Mouse (Mus musculus): Measurements from ENCODE around the gene Kcnh7. TPM values are rescaled to one million over a fixed set of nuclear protein-coding genes. Genes with fewer than 3 reads are reported as not detected.

The Kcnh7 gene
- polyA plus RNA-seq, 1 experiment from 2014 or later = 4.4 TPM

DNA sequence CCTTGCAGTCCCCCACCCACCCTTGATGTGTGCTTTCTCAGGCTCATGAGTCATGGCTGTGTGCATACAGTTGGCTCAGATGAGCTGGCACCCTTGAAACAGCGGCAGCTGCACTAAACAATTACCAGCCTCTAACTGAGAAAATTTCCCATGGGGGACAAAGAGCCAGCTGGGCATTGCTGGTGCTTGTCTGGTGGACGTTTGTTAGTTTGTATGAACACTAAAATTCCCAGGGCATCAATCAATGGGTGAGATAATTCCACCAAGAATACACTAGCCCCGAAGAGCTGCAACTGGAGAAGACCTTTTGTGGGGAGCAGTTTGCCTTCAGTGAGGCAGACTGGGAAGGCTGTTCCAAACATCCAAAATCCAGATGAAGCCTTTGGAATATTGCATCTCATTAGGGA, 376.6 kb downstream of the Kcnh7 start:
- no peak overlapping the region for H3K27ac ChIP-seq (ENCODE audit: low read depth, low read length)
- no peak overlapping the region for H3K4me2 ChIP-seq (replicated peaks; ENCODE audit: low read depth, low read length)
- H3K27me3 ChIP-seq (ENCODE audit: control insufficient read depth, insufficient read depth, low read length) = no peaks in the 10 kb centered on the region
- H3K4me1 ChIP-seq (replicated peaks; ENCODE audit: control insufficient read depth, insufficient read depth, low read length) = no peaks in the 10 kb centered on the region
- no peak overlapping the region for H3K9ac ChIP-seq (ENCODE audit: low read depth, low read length)
- DNase-seq (ENCODE audit: low spot score) = peak; percentile 57
- 28% methylated on average over 3 of the region's 3 CpGs for WGBS
- ATAC-seq (ENCODE audit: low FRiP score) = peak; percentile 93
- H3K9me3 ChIP-seq (ENCODE audit: control insufficient read depth, low read length) = no peaks in the 10 kb centered on the region
- no peak overlapping the region for H3K4me3 ChIP-seq (ENCODE audit: low read depth, low read length)
- H3K36me3 ChIP-seq (ENCODE audit: control insufficient read depth, insufficient read depth, low read length) = no peaks in the 10 kb centered on the region

DNA sequence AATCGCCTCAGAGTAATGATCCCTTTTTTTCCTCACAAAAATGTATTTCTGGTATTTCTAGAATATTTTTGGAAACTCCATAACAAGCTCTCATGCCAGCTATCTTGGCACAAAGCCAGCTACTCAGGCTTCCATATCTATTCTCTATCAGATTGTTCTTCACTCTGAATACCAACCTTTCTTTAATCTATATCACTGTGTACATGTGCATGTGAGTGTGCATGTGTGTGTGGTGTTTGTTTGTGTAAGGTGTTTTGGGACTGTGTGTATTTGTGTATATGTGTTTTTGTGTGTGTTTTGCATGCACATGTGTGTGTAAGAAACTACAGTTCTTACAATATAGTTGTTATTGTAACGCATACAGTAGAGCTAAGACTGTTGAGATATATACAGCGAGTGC, 377.2 kb downstream of the Kcnh7 start:
- no peak overlapping the region for H3K9ac ChIP-seq (ENCODE audit: low read depth, low read length)
- no peaks in the 10 kb centered on the region for H3K9me3 ChIP-seq (ENCODE audit: control insufficient read depth, low read length)
- no peaks in the 10 kb centered on the region for H3K27me3 ChIP-seq (ENCODE audit: control insufficient read depth, insufficient read depth, low read length)
- ATAC-seq (ENCODE audit: low FRiP score) = peak; percentile 36
- no peak overlapping the region for H3K4me3 ChIP-seq (ENCODE audit: low read depth, low read length)
- H3K36me3 ChIP-seq (ENCODE audit: control insufficient read depth, insufficient read depth, low read length) = no peaks in the 10 kb centered on the region
- H3K4me1 ChIP-seq (replicated peaks; ENCODE audit: control insufficient read depth, insufficient read depth, low read length) = no peaks in the 10 kb centered on the region
- WGBS = 89% methylated on average over 3 of the region's 3 CpGs
- H3K27ac ChIP-seq (ENCODE audit: low read depth, low read length) = no peak overlapping the region
- H3K4me2 ChIP-seq (replicated peaks; ENCODE audit: low read depth, low read length) = no peak overlapping the region
- DNase-seq (ENCODE audit: low spot score) = no peak

DNA sequence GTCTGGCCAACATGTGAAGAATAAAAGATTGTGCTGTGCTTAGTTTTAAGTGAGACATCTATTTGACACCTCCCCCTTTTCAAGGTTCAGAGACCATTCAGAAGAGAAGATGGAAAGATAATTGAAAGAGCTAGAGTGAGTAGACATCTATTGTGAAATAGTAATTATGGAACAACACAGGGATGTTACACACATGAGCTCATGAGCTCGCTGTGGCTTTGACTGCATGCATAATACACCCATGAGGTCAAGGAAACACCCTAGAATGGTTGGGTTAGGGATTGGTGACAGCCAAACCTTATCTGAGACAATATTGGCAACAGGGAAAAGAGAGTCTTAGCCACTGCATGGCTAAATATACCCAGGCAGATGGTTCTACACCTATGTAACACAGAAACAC, 380.1 kb downstream of the Kcnh7 start:
- no peaks in the 10 kb centered on the region for H3K36me3 ChIP-seq (ENCODE audit: control insufficient read depth, insufficient read depth, low read length)
- no peak overlapping the region for H3K4me2 ChIP-seq (replicated peaks; ENCODE audit: low read depth, low read length)
- ATAC-seq (ENCODE audit: low FRiP score) = no peak
- H3K4me1 ChIP-seq (replicated peaks; ENCODE audit: control insufficient read depth, insufficient read depth, low read length) = no peaks in the 10 kb centered on the region
- WGBS = 69% methylated on average over 1 of the region's 1 CpGs
- no peak overlapping the region for H3K27ac ChIP-seq (ENCODE audit: low read depth, low read length)
- DNase-seq (ENCODE audit: low spot score) = no peak
- H3K9ac ChIP-seq (ENCODE audit: low read depth, low read length) = no peak overlapping the region
- no peak overlapping the region for H3K4me3 ChIP-seq (ENCODE audit: low read depth, low read length)
- H3K27me3 ChIP-seq (ENCODE audit: control insufficient read depth, insufficient read depth, low read length) = no peaks in the 10 kb centered on the region
- H3K9me3 ChIP-seq (ENCODE audit: control insufficient read depth, low read length) = no peaks in the 10 kb centered on the region

DNA sequence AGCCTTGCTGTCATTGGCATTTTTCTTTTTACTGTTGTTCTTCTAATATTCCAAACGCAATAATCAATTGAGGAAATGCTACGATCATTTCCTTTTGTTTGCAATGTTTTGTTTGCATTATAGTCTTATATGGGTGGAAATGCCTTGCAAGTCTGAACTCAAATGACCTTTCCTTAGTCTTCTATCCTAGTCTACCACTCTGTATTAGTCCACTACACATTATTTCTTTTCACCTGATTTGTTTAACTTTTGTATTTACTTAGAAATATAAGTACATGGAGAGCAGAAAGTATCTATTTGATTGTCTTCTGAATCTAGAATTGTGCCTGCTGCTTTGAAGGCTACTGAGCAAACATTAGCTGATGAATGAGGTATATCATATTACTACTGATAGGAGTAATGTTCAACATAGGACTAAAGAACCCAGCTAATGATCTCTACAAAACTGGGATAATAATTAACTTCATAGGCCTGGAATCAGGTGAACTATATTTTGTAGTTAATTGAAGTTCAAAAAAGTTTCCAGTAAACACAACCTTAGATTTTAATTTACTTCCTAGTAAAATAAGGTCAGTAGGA, 399.5 kb downstream of the Kcnh7 start:
- ATAC-seq (ENCODE audit: low FRiP score) (no peak), DNase-seq (ENCODE audit: low spot score) (no peak)
- no peaks in the 10 kb centered on the region for H3K36me3 ChIP-seq (ENCODE audit: control insufficient read depth, insufficient read depth, low read length)
- H3K4me2 ChIP-seq (replicated peaks; ENCODE audit: low read depth, low read length) = no peak overlapping the region
- H3K27ac ChIP-seq (ENCODE audit: low read depth, low read length) = no peak overlapping the region
- H3K4me1 ChIP-seq (replicated peaks; ENCODE audit: control insufficient read depth, insufficient read depth, low read length) = no peaks in the 10 kb centered on the region
- H3K9ac ChIP-seq (ENCODE audit: low read depth, low read length) = no peak overlapping the region
- no peak overlapping the region for H3K4me3 ChIP-seq (ENCODE audit: low read depth, low read length)
- H3K9me3 ChIP-seq (ENCODE audit: control insufficient read depth, low read length) = no peaks in the 10 kb centered on the region
- H3K27me3 ChIP-seq (ENCODE audit: control insufficient read depth, insufficient read depth, low read length) = no peaks in the 10 kb centered on the region
- WGBS = 76% methylated on average over 2 of the region's 2 CpGs

DNA sequence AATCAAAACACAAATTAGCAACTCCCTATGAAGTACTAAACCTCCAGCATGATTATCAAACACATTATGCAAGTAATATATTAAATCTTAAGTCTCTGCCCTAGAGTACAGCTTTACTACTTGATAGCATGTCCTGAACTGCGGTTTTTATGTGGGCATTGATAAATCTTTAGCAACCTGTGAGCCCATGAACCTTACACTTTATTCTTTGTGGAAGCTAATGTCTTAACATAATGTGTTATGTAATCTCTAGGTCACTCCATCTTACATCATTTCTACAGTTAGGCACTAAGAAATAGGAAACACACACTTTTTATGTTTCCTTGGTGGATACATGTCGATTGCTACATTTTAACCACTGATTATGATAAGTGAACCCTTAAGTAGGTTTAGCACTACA, 437.8 kb downstream of the Kcnh7 start:
- Histone ChIP-seq H3K4me1 (replicated peaks; ENCODE audit: control insufficient read depth, insufficient read depth, low read length) (no peaks in the 10 kb centered on the region), H3K36me3 (ENCODE audit: control insufficient read depth, insufficient read depth, low read length) (no peaks in the 10 kb centered on the region), H3K9me3 (ENCODE audit: control insufficient read depth, low read length) (no peaks in the 10 kb centered on the region), H3K4me2 (replicated peaks; ENCODE audit: low read depth, low read length) (no peak overlapping the region), H3K4me3 (ENCODE audit: low read depth, low read length) (no peak overlapping the region), H3K9ac (ENCODE audit: low read depth, low read length) (no peak overlapping the region), H3K27me3 (ENCODE audit: control insufficient read depth, insufficient read depth, low read length) (no peaks in the 10 kb centered on the region), H3K27ac (ENCODE audit: low read depth, low read length) (no peak overlapping the region)
- WGBS = 87% methylated on average over 2 of the region's 2 CpGs
- DNase-seq (ENCODE audit: low spot score) = no peak
- no peak for ATAC-seq (ENCODE audit: low FRiP score)

DNA sequence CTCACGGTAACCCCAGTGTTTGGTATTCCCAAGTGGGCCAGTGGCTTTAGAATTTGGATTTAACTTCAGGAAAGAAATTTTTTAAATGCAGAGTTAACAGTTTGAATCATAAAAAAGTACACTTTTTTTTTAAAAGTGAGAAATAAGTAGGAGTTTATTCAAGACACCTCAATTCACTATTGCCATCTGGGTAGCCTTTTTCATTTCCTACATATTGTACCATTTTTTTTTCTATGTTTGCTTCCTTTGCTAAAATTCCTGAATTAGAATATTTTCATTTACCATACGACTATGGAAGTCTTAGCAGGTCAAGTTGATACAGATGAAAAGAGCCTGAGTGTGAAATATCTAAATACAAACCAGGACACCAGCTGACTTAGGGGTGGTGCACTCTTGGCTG, 441.0 kb downstream of the Kcnh7 start:
- Histone ChIP-seq H3K27ac (ENCODE audit: low read depth, low read length) (no peak overlapping the region), H3K9ac (ENCODE audit: low read depth, low read length) (no peak overlapping the region), H3K4me1 (replicated peaks; ENCODE audit: control insufficient read depth, insufficient read depth, low read length) (no peaks in the 10 kb centered on the region), H3K4me2 (replicated peaks; ENCODE audit: low read depth, low read length) (no peak overlapping the region), H3K4me3 (ENCODE audit: low read depth, low read length) (no peak overlapping the region), H3K27me3 (ENCODE audit: control insufficient read depth, insufficient read depth, low read length) (no peaks in the 10 kb centered on the region), H3K9me3 (ENCODE audit: control insufficient read depth, low read length) (no peaks in the 10 kb centered on the region), H3K36me3 (ENCODE audit: control insufficient read depth, insufficient read depth, low read length) (no peaks in the 10 kb centered on the region)
- 72% methylated on average over 2 of the region's 2 CpGs for WGBS
- DNase-seq (ENCODE audit: low spot score) (no peak), ATAC-seq (ENCODE audit: low FRiP score) (no peak)

DNA sequence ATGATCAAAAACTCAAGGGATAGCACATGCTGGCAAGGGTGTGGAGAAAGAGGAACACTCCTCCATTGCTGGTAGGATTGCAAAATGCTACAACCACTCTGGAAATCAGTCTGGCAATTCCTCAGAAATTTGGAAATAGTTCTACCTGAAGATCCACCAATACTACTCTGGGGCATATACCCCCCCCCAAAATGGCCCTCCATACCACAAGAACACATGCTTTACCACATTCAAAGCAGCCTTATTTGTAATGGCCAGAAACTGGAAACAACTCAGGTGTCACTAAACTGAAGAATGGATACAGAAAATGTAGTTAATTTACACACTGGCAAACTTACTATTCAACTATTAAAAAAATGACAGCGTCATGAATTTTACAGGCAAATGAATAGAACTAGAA, 453.4 kb downstream of the Kcnh7 start:
- Histone ChIP-seq H3K27ac (ENCODE audit: low read depth, low read length) (no peak overlapping the region), H3K4me2 (replicated peaks; ENCODE audit: low read depth, low read length) (no peak overlapping the region), H3K4me1 (replicated peaks; ENCODE audit: control insufficient read depth, insufficient read depth, low read length) (no peaks in the 10 kb centered on the region), H3K4me3 (ENCODE audit: low read depth, low read length) (no peak overlapping the region), H3K9me3 (ENCODE audit: control insufficient read depth, low read length) (no peaks in the 10 kb centered on the region), H3K9ac (ENCODE audit: low read depth, low read length) (no peak overlapping the region), H3K36me3 (ENCODE audit: control insufficient read depth, insufficient read depth, low read length) (no peaks in the 10 kb centered on the region), H3K27me3 (ENCODE audit: control insufficient read depth, insufficient read depth, low read length) (no peaks in the 10 kb centered on the region)
- ATAC-seq (ENCODE audit: low FRiP score) = no peak
- no peak for DNase-seq (ENCODE audit: low spot score)
- WGBS = 78% methylated on average over 1 of the region's 1 CpGs

DNA sequence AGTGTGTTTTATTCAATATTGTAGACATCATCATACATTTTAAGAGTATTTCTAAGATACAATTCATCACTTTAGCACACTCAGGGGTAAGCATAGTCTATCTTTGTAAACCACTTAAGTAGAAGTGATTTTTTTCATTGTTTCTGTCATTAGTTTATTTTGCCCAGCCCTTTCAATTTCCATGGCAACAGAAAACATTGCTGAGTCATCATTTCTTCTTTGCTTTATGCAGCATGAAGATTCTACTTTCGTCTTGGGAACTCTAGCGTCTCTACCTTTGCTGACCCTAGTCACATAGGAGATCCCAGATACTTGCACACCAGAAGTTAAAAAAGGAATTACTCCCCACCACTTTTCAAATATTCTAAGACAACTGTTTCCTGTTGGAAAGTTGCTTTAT, 456.4 kb downstream of the Kcnh7 start:
- Histone ChIP-seq H3K9ac (ENCODE audit: low read depth, low read length) (no peak overlapping the region), H3K4me1 (replicated peaks; ENCODE audit: control insufficient read depth, insufficient read depth, low read length) (no peaks in the 10 kb centered on the region), H3K27ac (ENCODE audit: low read depth, low read length) (no peak overlapping the region), H3K4me3 (ENCODE audit: low read depth, low read length) (no peak overlapping the region), H3K36me3 (ENCODE audit: control insufficient read depth, insufficient read depth, low read length) (no peaks in the 10 kb centered on the region), H3K9me3 (ENCODE audit: control insufficient read depth, low read length) (no peaks in the 10 kb centered on the region), H3K27me3 (ENCODE audit: control insufficient read depth, insufficient read depth, low read length) (no peaks in the 10 kb centered on the region), H3K4me2 (replicated peaks; ENCODE audit: low read depth, low read length) (no peak overlapping the region)
- WGBS = 89% methylated on average over 2 of the region's 2 CpGs
- ATAC-seq (ENCODE audit: low FRiP score) (no peak), DNase-seq (ENCODE audit: low spot score) (no peak)

DNA sequence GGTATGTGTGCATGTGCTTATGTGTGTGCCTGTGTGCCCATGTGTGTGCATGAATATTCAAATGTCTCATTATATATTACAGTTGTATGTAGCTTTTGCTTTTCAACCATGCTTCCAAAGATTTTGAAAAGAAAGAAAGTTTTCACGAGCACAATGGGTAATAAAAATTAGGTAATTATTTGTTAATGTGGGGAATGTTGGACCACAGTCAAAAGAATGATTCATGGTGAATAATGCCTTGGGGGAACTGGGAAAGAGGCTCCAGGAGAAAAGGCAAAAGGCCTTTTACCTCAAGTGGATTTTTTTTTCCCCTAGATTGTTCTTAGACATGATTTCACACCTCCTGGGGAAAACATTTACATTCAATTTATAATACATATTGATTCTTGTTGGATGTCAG, 458.1 kb downstream of the Kcnh7 start:
- Histone ChIP-seq H3K36me3 (ENCODE audit: control insufficient read depth, insufficient read depth, low read length) (no peaks in the 10 kb centered on the region), H3K27ac (ENCODE audit: low read depth, low read length) (no peak overlapping the region), H3K9me3 (ENCODE audit: control insufficient read depth, low read length) (no peaks in the 10 kb centered on the region), H3K9ac (ENCODE audit: low read depth, low read length) (no peak overlapping the region), H3K4me1 (replicated peaks; ENCODE audit: control insufficient read depth, insufficient read depth, low read length) (no peaks in the 10 kb centered on the region), H3K27me3 (ENCODE audit: control insufficient read depth, insufficient read depth, low read length) (no peaks in the 10 kb centered on the region), H3K4me3 (ENCODE audit: low read depth, low read length) (no peak overlapping the region), H3K4me2 (replicated peaks; ENCODE audit: low read depth, low read length) (no peak overlapping the region)
- no peak for DNase-seq (ENCODE audit: low spot score)
- WGBS = 68% methylated on average over 1 of the region's 1 CpGs
- ATAC-seq (ENCODE audit: low FRiP score) = no peak
